Mouse (Mus musculus) liver, postnatal 0 days (tissue): Measurements from ENCODE around the gene Gfi1. TPM values are rescaled to one million over a fixed set of nuclear protein-coding genes. Genes with fewer than 3 reads are reported as not detected.

ENCODE experiments used
- ATAC-seq: fragments of 200-750 bp; cut with Nextera tagmentation; 2 replicates; pipeline ENCODE4 v1.8.0; 2017; ENCODE audit warnings: mild to moderate bottlenecking, moderate library complexity
- DNase-seq: peaks from one replicate; pipeline ENCODE4 v3.0.0-alpha.2; 2016
- H3K27ac ChIP-seq: fragments of 300-500 bp; sonication (generic); 2 replicates; pipeline ENCODE4 v1.5.1; 2014; ENCODE audit warnings: antibody characterized with exemption, moderate library complexity, mild to moderate bottlenecking, low read depth
- H3K27me3 ChIP-seq: fragments of 300-500 bp; sonication (generic); 2 replicates; pipeline ENCODE4 v1.6.1; 2014; ENCODE audit warnings: low read length, control low read depth, mixed read lengths; ENCODE audit not compliant: insufficient read depth
- H3K36me3 ChIP-seq: fragments of 300-500 bp; sonication (generic); replicated peaks from 2 replicates; pipeline ENCODE4 v1.6.1; 2014; ENCODE audit warnings: mild to moderate bottlenecking, control low read depth, low read length, moderate library complexity, mixed read lengths; ENCODE audit not compliant: insufficient read depth
- H3K4me1 ChIP-seq: fragments of 300-500 bp; sonication (generic); 2 replicates; pipeline ENCODE4 v1.6.1; 2014; ENCODE audit warnings: antibody characterized with exemption, mild to moderate bottlenecking, control low read depth; ENCODE audit not compliant: insufficient read depth
- H3K4me2 ChIP-seq: fragments of 300-500 bp; sonication (generic); 2 replicates; pipeline ENCODE4 v1.6.1; 2014; ENCODE audit warnings: low read depth, mild to moderate bottlenecking, low read length, moderate library complexity, mixed read lengths
- H3K4me3 ChIP-seq: fragments of 300-500 bp; sonication (generic); 2 replicates; pipeline ENCODE4 v1.5.1; 2014; ENCODE audit warnings: low read depth, low read length
- H3K9ac ChIP-seq: fragments of 300-500 bp; sonication (generic); replicated peaks from 2 replicates; pipeline ENCODE4 v1.6.1; 2014; ENCODE audit warnings: mild to moderate bottlenecking, moderate library complexity
- H3K9me3 ChIP-seq: fragments of 300-500 bp; sonication (generic); 2 replicates; pipeline ENCODE4 v1.6.1; 2016; ENCODE audit warnings: mild to moderate bottlenecking, control low read depth, low read length, mixed read lengths
- CTCF ChIP-seq: sonication (generic); IDR thresholded peaks from 2 replicates; pipeline ENCODE4 v1.5.1; 2016; ENCODE audit warnings: antibody characterized with exemption, low read depth
- EP300 ChIP-seq: IDR thresholded peaks from 2 replicates; pipeline ENCODE4 v1.6.1; 2016; ENCODE audit warnings: antibody characterized with exemption, low read depth, mild to moderate bottlenecking
- WGBS: fragments of 180-500 bp; shearing (Covaris S2); extraction: QIAGEN DNeasy Blood & Tissue Kit; methylation state at CpG from one replicate; pipeline ENCODE4 v1.1.7; 2014; ENCODE audit not compliant: insufficient replicate concordance; 5-methylcytosine and 5-hydroxymethylcytosine counted together
- polyA plus RNA-seq: library from polyadenylated mRNA; unstranded; fragments of >200 nt; fragmentation: Nextera tagmentation; extraction: Ambion mirVana; gene quantifications from 2 replicates; pipeline ENCODE4 v1.2.1, GENCODE M21; 2015

Gene Gfi1
- polyA plus RNA-seq, 1 experiment from 2014 or later: 1.4 TPM

DNA sequence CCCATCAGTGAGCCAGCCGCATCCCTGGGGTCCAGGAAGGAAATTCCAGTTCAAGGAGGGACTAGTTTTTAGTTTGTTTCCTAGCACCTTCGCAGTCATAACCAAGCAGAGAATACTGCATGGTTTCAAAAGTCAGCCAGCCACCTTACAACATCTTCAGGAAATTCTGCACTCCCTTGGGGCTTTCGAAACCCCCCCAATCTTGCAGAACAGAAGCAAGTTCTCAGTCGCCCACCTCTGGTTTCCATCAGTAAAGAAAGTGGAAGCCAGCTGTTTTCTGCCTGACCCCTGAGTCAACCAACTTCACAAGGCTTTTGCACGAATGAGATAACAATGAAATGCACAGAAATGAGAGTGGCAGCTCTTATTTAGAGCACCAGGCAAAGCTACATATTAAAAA lies 47.4 kb downstream of the Gfi1 start:
- no peaks in the 10 kb centered on the region for H3K9me3 ChIP-seq
- H3K4me2 ChIP-seq: peak overlapping the region; percentile 9; the same call in 1 of the 2 replicates
- no peaks in the 10 kb centered on the region for H3K36me3 ChIP-seq
- no peak overlapping the region for H3K9ac ChIP-seq
- no peaks in the 10 kb centered on the region for H3K27me3 ChIP-seq
- DNase-seq (no peak), ATAC-seq (no peak)
- H3K4me1 ChIP-seq: peaks cover 4% of the 10 kb centered on the region; the same call in 1 of the 2 replicates
- TF ChIP-seq EP300: no peak
- TF ChIP-seq CTCF: no peak
- H3K4me3 ChIP-seq: no peak overlapping the region
- H3K27ac ChIP-seq: no peak overlapping the region
- WGBS: 41% methylated on average over 5 of the region's 5 CpGs

Other genes with a start within 250 kb of the Gfi1 start
- gene Gm42669, start 218.4 kb downstream of the Gfi1 start, polyA plus RNA-seq: 0.04 TPM in 1 of 2 replicates, not detected in the other
- 0.09 and 0.12 TPM in 2 replicates for gene 1700028K03Rik, start 191.3 kb downstream of the Gfi1 start, polyA plus RNA-seq
- 5.4 and 5.5 TPM in 2 replicates for gene Rpap2, start 128.7 kb downstream of the Gfi1 start, polyA plus RNA-seq
- gene Glmn, start 128.1 kb downstream of the Gfi1 start, polyA plus RNA-seq: 5.9 and 6.9 TPM in 2 replicates
- 0.19 and 0.20 TPM in 2 replicates for gene Ube2d2b, start 104.1 kb upstream of the Gfi1 start, polyA plus RNA-seq
- gene Evi5, start 149.1 kb upstream of the Gfi1 start, polyA plus RNA-seq: 68.4 and 73.5 TPM in 2 replicates
- gene Rpl5, start 174.5 kb upstream of the Gfi1 start, polyA plus RNA-seq: 20.2 TPM in 2 replicates